Mouse (Mus musculus): Measurements from ENCODE around the gene Psen2.

GRCm38 (mm10) chr1:180283813-180284768, 20.9 kb upstream of the Psen2 start:
- TF ChIP-seq HCFC1 (IDR thresholded peaks at IDR 0.05; ENCODE audit: borderline replicate concordance, insufficient read depth, low read length) (no peak), ZNF384 (IDR thresholded peaks at IDR 0.05; ENCODE audit: low read depth, low read length) (no peak), CHD2 (IDR thresholded peaks at IDR 0.05; ENCODE audit: low read depth, low read length) (no peak), ZC3H11A (IDR thresholded peaks at IDR 0.05; ENCODE audit: borderline replicate concordance, low read depth, low read length) (no peak)

Measured in ES-E14 (cell line).